Mouse (Mus musculus): ENCODE results near the gene Olfr1413.
A peak's percentile ranks its signal among the peaks of the same experiment; 100 is the strongest.

Gene Olfr1413

DNA sequence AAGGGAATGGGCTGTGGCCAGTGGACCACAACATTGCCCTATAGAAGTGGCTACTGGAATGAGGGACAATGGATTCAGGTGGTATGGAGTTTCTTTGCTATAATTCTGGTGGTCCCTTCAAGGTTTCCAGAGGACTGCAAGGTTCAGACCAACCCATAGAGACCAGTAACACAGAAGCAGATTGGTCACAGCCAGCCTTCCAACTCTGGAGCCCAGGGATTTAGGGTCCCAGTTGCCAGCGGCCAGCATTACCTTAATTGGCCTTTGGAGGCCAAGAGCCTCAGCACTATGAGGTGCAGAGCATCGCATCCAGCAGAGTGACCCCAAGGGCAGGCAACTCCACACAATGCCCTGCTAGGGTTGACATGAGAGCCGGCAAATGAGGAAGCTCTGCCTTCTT is at the start of gene Olfr1413:
Olfr1413 (plus strand) TSS at position 301 of the 400 bp plus-strand sequence.
- no peak for DNase-seq (ENCODE audit: low spot score)

DNA sequence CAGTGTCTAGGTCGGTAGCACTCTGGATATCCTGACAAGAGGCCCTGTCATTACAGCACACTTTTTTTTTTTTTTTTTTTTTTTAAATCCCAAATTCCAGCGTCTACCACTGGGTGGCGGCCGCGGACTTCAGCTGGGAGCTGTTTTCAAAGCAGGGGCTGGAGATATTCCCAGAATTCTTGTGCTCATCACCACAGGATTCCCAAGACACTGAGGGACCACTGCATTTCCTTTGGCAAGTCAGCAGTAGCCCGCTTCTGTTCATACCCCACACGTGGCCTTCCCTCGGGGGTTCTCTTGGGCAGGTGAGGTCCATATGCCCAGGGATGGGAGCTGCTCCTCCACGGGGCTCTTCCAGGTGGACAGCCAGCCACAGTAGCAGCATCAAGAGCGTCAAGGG is 49.7 kb upstream of the Olfr1413 start:
- no peak for DNase-seq (ENCODE audit: low spot score)

DNA sequence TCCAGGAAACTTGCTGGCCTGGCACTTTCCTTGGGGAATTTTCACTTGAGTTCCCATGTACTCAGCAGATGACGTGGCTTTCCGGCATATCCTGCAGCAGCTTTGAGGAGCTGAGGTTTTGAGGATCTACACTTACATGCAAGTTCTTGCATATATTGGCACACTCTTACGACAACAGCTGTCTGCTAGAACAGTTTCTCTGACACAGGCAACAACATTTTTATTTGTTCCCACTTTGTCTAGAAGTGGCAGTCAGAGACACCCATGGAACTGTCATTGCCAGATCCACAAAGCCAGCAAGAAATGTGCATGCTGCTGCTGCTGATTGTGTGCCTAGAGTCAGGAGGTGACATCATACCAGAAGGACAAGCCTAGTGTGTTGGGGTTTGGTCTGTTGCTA is 47.4 kb upstream of the Olfr1413 start:
- DNase-seq (ENCODE audit: low spot score), result no peak

DNA sequence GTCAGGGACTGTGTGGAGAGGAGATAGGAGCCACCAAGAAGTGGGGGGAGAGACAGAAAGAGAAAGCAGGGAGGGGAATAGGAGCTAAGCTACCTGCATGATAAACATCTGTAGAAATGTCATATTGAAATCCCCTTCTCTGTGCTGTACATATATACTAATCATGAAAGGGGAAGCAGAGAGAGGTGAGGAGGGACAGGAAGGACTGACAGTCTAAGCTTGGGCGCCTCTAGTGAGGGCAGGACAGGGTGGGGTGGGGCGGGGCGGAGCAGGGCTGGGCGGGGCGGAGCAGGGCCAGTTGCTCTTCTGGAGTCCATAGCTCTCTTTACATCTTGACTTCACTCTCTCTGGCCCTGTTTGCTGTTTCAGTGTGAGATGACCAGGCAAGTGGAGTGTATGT is 34.1 kb upstream of the Olfr1413 start:
- DNase-seq (ENCODE audit: low spot score), result no peak

DNA sequence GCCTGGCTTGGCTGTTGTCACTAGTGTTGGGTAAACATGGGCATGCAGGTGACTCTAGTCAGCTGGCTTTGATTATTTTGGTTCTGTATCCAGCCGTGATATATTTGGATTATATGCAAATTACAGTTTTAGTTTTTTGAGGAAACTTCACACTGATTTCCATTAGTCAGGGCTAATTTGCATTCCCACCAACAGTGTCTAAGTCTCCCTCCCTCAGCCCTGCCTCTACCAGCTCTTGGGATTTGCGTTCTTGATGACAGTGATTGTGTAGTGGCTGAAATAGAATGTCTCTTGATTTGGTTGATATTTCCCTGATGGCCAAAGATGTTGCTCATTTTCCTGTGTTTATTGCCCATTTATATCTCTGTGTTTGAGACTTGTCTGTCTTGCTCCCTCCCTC is 32.1 kb upstream of the Olfr1413 start:
- DNase-seq (ENCODE audit: low spot score), result no peak

DNA sequence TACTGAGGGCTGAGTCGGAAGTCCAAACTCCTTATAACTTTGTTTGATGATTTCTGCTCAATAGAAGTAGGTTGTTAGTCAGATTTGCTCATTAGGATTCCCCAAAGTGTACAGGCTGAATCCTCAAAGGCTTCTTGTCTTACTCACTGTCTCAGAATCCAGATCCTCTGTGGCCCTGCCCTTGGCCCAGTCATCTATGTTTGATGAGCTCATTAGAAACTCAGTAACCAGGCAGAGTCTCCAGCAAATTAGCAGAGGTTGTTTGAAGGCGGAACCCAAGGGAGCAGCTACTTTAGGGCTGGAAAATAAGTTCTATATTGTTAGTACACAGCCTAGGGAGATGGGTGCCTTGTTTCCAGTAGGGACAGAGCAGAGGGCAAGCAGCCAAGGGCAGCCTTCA is 25.2 kb upstream of the Olfr1413 start:
- no peak for DNase-seq (ENCODE audit: low spot score)

DNA sequence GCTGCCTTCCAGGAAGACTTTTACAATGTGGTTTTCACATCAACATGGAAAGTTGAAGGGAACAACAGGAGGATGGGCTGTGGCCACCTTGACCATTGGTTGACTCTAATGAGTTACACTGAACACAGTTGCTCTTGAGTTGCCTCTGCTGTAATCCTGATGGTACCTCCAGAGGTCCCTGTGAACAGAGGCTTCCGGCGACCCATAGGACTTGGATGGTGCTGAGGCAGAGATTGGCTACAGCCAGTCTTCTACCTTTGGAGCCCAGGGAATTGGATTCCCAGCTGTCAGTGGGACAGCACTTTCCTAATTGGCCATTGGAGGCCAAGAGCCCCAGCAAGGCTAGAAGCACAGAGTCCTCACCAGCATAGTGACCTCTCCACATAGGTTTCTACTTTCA is 14.4 kb downstream of the Olfr1413 start, which contains the start of gene Olfr1412:
Olfr1412 (plus strand) TSS at position 301 of the 400 bp plus-strand sequence.
- no peak for DNase-seq (ENCODE audit: low spot score)

DNA sequence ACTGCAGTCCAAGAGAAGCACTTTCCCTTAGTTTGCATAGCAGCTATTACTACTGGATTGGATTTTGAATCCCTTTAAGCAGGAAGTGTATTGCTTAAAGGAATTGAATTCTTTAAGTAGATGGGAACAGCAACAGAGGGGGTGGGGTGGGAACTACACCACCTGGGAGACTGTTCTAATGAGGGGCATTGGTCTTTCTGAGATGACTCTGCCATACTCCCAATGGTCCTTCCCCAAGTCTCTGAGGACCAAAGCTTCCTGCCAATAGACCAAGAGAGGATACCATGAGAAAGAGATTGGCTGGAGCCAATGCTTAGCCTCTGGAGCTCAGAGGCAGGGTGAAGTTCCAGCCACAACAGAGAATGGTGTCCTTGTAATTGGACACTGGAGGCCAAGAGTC is 23.0 kb downstream of the Olfr1413 start, which contains the start of gene Olfr1411:
Olfr1411 (plus strand) TSS at position 301 of the 400 bp plus-strand sequence.
- DNase-seq (ENCODE audit: low spot score), result no peak

DNA sequence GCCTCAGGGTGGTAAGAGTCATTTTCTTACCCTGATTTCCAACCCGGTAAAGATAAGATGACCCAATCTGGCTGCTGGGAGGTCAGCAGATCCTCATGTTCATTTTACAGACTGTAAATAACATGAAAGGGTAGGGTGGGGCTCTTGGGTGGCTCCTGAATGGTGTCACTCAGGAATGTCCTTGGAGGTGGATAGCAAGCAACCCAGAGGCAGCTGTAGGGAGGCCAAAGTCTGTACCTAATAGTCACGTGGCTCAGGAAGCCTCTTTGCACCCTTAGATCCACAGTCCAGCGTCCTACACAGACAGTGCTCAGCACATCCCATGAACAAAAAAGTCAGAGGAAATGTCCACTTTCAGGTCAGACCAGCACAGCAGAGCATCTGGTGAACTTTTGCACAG is 24.9 kb downstream of the Olfr1413 start:
- DNase-seq (ENCODE audit: low spot score), result no peak

DNA sequence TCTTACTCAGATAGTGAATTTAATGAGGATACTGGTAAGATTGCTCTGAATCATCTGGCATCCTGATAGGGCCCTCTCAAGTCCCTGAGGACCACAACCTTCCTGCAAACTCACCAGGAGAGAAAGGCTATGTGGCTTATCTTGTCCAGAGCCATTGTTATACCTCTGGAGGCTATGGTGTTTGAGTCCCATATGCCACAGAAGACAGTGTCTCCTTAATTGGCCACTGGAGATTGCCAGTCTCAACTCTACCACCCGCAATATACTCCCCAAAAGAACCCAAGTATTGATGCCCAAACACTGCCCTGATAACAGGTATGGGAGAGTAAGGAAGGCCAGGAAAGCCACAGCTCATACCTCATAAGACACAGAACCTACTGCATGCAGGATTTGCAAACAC is 34.4 kb downstream of the Olfr1413 start, which contains the start of gene Olfr1410:
Olfr1410 (plus strand) TSS at position 301 of the 400 bp plus-strand sequence.
- no peak for DNase-seq (ENCODE audit: low spot score)

DNA sequence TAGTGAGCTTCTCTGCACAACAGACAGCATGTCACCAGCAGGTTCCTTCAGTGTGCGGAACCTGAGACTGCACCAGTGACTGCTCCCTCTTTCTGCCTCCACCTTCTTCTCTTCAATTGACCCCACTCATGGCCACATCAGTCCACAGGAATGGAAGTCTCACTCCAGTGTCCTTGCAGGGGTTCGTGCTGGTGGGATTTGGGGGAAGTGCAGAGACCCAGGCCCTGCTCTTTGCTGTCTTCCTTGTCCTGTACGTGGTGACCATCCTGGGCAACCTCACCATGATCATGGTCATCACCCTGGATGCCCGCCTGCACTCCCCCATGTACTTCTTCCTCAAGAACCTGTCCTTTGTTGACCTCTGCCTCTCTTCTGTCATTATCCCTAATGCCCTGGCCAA is 36.6 kb downstream of the Olfr1413 start:
- DNase-seq (ENCODE audit: low spot score), result no peak

DNA sequence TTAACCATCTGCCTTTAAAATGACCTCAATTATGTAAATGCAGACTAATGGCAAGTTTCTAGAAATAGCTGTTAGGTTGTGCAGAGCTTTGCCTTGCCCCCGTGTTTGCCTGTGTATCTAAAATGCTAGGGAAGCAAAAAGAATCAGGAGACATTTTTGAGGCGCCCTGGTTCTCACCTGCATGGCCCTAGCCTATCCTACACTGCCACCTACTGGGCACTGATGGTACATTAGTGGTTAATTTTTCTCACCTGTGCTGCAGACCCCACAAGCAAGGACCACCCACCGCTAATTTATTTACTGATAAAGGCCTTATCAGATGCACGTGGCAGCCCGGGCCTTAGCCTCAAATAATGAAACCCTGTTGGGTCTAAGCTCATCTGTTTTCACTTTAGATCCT is 39.9 kb downstream of the Olfr1413 start:
- peak; percentile 60 for DNase-seq (ENCODE audit: low spot score)

DNA sequence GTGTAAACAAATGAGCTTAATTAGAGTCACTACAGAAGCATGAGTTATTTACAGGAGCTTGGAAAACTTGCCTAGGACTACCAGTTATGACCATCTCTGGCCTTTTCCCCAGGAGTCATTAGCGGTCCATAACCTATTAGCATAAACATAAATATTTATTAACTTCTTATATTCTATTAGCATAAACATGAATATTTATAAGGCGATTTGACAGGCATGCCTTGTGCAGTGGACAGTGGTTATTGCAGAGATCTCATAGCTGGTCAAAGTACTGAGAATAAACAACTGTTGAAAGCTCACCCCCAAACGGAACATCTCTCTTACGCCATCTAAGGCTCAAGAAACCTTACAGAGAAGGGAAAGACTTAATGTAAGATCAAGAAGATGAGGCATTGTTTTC is 42.1 kb downstream of the Olfr1413 start:
- no peak for DNase-seq (ENCODE audit: low spot score)

DNA sequence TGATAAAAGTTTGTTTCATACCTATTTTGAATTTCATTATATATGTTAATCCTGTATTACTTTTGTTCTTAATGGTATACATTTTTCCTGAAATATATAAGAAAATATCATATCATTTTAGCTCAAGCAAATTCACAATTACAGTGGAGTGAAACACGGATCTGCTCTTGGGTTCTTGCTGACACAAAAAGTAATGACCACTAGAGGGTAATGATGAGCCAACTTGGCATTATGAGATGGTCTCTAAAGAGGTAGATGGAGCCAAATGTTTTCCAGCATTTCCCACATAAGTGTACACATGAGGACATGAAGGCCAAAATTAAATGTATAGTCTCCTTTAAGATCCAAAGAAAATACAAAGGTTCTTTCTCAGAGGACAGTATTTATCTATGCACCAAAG is 43.4 kb downstream of the Olfr1413 start:
- DNase-seq (ENCODE audit: low spot score), result no peak

DNA sequence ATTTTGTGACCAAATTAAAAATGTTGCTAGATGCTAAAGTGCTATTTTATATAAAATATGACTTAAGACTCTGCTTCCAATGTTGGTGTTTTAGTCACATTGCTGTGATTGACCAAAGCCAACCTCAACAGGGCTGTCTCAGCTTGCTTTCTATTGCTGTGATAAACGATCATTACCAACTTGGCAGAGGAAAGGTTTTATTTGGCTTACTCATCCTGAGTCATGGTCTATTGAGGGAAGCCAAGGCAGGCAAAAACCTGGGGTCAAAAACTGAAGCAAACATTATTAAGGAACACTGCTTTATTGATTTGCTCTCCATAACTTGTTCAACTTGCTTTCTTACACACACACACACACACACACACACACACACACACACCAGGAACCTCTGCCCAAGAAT is 44.9 kb downstream of the Olfr1413 start:
- no peak for DNase-seq (ENCODE audit: low spot score)

DNA sequence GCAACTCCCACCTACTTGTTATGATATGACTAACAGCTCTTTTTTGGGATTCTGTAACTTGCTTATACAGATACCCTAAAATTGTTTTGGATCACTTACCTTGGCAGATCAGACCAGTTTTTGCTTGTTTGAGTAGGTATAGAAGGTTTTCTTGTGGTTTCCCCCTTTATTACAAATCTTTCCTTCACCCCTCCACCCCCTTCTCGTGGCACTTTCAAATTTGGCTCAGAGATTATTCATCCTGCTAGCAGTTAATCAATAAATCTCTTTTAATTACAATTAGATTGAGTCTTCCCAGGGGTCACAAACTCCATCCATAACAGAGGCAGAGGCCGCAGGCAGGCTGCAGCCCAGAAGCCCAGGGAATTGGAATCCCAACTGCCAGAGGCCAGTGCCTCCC is 46.4 kb downstream of the Olfr1413 start, which contains the start of gene Olfr12:
Olfr12 (plus strand) TSS at position 301 of the 400 bp plus-strand sequence.
- DNase-seq (ENCODE audit: low spot score), result no peak

DNA sequence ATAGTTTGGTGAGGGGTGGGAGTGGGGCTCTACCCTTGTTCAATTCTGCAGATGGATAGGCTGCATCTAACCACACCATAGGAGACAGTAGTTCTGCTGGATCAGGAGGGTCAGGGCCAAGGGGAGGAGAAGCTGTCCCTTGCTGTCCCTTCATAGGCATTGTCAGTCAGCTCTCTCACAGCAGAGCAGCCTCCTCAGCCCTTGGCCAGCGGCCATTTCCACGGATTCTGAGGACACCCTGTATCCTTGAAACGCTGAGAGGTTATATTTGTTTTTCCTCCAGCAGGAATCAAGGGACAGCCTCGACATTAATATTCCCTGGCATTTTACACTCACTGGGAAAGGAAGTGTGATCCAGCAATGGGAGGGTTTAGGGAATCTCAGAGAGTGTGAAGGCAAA is 47.2 kb downstream of the Olfr1413 start:
- no peak for DNase-seq (ENCODE audit: low spot score)

All from T-cell, adult 2 months (primary cell).